Mouse (Mus musculus): ENCODE measurements around the gene 2410137M14Rik.
"Not testable (repeated sequence)": the region's sequence is repeated elsewhere in the genome, so short reads cannot be mapped to it uniquely, and the experiment has no call there.

2410137M14Rik gene

DNA sequence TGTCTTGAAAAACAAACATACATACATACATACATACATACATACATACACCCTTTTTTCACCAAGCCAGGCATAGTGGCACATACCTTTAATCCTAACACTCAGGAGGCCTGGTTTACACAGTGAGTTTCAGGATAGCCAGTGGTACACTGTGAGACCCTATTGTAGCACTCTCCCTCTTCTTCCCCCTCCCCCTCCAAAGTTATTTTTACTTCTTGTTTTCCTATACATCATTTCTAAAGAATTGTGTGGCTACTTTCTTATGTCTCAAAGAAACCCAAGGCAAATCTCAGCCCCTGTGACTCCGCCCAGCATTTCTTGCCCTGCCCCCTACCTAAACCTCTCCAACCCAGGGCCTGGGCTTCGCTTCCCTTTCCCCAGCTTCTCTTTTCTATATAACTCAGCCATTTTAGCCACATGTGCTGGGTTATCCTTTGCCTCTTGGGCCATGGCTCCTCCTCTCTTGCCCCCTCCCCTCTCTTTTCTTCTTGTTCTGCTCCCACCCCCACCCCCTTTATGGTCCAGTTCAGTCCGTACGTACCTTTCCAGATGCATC lies 12.8 kb upstream of the 2410137M14Rik start:
- no peak for DNase-seq (ENCODE audit: low spot score)

DNA sequence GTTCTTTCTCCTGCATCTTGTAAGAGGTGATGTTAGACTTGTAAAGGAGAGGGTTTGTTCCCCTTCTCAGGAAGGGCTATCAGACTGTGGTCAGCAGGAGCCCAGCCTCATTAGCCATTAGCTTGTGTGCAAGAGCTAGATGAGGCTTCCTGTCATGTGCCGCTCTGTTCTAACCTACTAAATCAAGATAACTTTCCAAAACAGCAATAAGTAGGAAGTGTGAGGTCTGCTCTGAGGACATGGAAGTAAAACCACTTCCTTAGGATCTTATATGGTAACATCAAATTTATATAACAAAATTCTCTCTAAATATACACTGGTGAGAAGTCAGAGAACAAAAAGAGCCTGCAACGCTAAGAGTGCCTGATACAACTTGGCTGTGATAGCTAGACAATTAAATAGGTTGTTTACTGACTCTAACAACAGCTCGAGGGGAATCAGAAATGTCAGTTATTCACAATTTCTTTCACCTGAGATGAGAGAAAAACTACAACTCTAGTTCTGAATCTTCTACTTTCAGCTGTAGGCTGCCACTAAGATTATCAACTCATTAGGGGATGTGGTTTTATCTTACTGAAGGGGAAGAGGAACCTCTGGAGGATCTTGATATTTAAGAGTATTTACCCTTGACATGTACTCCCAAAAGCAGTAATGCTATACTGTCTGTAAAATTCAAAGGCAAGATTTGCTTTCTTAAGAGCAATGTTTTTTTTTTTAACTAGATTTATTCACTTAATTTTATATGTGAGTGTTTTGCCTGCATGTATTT lies 11.5 kb upstream of the 2410137M14Rik start:
- DNase-seq (ENCODE audit: low spot score): no peak

DNA sequence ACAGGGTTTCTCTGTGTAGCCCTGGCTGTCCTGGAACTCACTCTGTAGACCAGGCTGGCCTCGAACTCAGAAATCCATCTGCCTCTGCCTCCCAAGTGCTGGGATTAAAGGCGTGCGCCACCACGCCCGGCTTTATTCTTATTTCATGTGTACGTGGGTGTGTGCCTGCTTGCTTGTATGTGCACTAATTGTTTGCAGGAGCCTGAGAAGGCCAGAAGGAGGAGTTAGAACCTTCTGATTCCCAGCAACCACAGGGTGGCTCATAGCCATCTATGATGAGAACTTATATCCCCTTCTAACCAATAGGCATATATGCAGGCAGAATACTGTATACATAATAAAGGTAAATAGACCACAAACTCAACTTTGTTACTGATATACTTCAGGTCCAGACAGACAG lies 9.6 kb upstream of the 2410137M14Rik start:
- DNase-seq (ENCODE audit: low spot score): not testable (repeated sequence)

DNA sequence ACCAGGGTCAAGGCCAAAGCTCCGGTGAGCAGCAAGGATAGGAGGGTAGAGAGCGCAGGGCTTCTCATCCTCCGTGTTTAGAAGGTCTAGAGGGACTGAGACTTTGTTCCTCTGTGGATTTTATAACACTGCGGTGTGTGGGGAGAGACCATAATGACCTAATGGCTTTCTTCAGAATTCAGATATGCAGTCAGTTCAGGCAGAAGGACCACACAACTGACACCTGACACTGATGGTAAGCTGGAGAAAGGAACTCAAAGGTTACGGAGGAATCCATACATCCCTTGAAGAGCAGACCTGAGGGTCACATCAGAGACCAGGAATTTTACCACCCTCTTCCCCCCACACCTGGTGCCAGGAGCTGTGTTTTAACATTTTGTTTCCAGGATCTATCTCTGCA lies 8.4 kb upstream of the 2410137M14Rik start, which contains the start of gene H2-M5:
Gene H2-M5 (minus strand): TSS at position 101 of the 400 bp plus-strand sequence.
- no peak for DNase-seq (ENCODE audit: low spot score)

DNA sequence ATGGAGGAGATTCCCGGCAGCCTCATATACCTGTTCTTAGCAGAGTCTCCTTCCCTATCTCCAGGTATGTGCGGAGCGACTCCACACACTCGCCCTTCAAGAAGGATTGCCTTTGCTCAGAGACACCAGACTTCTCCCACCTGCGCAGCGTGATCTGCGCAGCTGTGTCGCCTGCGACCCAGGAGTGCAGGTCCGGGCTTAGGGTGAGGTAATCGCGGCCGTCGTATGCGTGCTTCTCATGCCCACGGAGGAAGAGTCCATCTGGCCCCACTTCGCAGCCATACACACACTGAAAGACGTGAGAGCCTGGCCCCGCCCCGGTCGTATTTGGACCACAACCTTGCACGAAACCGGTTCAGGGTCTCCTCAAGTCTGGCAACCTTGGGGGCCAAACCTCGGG lies 7.4 kb upstream of the 2410137M14Rik start:
- DNase-seq (ENCODE audit: low spot score): no peak

DNA sequence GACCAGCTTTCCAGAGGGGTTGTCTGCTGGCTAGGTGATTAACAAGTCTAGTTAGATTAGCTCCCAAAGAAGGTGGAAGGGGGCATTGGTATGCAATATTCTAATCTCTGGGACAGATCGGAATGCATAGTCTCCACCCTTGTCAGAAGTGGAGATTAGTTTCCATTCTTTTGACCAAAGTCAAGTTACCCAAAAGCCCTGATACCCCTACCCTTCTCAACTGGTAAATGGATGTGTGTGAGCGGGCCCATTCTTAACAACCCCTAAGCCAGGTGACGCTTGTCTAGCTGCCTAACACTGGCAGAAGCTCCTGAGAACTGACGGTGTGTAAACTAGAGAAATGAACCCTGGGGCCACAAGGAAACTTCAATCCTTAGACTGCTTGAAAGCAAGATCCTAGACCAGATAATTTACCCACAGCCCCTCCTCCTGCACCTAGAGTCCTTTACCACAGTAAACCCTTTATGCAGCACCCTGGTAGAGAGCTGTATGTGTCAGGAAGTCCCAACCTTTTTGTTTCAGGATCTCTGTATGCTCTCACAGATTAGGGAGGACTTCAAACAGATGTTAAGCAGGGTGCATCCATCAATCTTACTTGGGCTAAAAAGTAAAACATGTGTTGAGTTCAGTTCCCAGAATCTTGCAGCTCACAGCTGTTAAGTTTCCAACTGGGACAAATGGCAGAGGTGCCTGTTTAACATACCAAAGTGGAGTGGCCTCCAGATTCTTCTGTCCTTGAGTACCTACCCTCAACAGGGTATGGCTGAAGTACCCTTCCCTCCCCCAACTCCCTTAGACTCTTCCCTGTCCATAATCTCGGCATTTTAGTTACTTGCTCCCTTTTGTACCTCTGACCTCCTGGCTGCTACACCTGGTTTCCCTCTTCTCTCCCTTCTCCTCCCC lies 1.5 kb upstream of the 2410137M14Rik start:
- no peak for DNase-seq (ENCODE audit: low spot score)

DNA sequence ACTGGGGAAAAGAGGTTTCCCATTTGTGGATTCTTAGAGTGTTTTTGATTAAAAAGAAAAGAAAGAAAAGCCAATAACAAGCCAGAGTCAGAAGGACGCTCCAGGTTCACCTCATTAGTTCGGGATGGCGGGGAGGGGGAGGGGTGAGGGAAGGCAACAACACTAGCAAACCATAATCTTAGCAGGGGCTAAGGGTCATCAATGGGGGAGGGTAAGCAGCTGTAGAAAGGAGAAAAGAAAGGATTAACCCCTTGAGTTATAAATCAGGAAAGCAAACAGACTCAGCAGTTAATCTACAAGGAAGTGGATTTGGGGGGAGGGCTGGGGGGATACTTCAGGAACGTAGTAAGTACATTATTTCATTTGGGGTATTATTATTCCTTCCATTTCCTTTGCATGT lies 808 bp upstream of the 2410137M14Rik start:
- no peak for DNase-seq (ENCODE audit: low spot score)

DNA sequence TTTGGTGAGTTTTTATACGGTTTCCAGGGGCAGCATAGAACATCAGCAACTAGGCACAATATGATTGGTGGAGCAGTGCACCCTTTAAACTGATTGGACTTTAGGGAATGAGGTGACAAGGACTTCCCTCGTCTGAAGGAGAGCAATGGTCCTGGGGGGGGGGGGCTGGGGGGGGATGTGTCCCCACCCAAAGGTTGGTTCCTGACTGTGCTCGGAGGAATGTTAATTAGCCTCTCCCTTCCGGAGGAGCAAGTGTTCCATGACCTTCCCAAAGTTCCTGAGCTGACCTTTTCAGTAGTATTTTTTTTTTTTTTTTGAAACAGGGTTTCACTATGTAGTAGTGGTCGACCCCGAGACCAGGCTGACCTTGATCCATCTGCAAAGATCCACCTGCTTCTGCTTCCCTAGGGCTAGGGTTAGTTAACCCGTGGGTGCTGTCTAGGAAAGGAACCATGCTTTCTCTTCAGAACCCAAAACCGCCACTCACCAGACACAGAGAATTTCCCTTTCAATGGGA lies 7.7 kb downstream of the 2410137M14Rik start:
- no peak for DNase-seq (ENCODE audit: low spot score)

DNA sequence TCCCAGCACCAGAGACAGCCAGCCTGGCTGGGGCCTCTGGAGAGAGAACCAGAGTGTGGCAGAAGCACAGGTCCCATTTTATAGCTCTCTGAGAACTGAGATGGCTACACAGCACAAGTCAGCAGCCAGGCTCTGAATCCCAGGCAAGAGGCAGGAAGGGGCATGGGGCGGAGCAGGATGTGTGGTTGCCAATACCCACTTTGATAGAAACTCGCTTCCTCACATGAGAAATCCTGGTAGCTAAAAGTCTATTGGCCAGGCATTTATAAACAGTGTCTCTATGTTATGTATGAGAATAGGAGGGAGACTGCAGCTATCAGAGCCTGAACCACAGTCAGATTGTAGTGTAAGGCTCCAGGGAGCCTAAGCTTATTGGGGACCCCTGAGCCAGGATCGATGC lies 8.2 kb downstream of the 2410137M14Rik start:
- DNase-seq (ENCODE audit: low spot score): no peak

DNA sequence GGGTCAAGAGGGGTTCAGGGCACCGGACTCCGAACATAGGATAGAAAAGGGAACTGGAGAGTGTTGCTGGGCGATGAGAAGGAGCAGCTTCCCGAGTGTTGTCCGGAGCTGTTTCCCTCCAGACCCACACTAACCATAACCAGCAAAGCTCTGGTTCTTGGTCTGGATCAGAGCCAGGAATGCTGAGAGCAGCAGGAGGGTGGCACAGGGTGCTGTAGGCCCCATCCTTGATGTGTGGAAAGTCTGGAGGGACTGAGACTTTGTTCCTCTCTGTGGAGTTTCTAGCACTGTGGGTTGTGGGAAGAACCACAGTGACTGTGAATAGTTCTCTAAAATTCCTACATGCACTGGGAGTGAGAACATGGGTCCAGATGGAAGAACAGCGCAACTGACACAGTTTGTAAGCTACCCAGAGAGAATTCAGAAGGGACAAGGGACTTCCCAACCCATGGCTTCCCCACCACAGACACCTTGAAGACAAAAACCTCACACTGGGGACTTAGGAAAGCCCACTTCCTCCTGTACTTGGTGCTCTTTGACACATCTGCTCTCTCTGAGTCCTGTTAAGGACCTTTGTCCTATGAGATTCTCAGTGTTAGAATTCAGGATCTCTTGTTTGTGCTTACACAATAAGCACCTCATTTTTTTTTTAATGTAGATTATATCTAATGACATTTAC lies 9.7 kb downstream of the 2410137M14Rik start:
- no peak for DNase-seq (ENCODE audit: low spot score)

DNA sequence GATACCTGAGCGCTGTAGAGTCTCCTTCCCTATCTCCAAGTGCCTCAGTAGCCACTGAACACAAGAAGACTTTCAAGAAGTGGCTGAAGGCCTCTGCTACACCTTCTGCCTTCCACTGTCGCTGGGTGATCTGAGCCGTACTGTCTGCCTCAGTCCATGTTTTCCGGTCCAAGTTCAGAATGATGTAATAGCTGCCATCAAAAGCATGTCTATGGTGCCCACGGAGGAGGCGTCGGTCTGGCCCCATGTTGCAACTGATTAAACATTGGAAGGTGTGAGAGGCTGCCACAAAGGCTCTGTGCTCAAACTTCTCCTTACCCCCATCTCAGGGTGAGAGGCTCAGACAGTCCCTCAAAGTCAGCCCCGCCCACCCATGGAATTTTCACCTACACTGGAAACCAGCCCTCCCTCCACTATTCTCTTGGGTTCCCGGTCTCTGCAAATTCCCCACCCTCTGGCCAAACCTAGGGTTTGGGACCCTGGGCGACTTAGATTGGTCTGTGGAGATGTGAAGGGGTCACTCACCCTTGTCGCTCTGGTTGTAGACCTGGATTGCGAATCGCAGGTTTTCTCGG lies 10.6 kb downstream of the 2410137M14Rik start:
- no peak for DNase-seq (ENCODE audit: low spot score)

DNA sequence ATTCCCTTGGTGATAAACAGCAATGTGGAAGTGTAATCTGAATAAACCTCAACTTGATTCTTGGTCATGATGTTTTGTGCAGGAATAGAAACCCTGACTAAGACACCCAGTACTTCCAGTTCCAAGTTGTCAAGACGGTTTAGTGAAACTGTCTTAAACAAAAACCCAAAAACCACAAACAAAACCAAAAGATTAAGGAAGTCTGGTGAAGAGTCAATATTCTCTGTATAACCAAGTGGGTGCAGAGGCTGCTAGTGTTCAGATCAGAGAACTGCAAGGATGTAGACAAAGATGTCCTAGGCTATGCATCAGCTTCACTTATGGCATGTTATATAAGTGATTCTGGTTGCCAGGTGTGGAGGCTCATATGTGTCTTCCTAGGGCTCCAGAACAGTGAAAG lies 14.2 kb downstream of the 2410137M14Rik start:
- DNase-seq (ENCODE audit: low spot score): no peak

DNA sequence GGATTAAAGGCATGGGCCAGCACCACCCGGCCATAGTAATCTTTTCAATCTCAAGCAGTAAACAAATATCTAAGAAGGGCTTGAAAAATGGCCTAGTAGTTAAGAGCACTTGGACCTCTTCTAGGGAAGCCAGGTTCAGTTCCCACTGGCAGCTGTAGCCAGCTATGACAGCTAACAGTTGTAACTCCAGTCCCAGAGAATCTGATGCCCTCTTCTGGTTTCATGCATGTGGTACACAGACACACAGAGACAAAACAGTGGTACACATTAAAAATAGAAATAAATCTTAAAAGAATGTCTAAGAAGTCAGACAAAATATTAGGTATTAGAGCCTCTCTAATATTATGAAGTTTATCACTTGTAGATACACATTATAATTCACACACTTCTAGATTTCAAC lies 19.9 kb downstream of the 2410137M14Rik start:
- DNase-seq (ENCODE audit: low spot score): no peak

DNA sequence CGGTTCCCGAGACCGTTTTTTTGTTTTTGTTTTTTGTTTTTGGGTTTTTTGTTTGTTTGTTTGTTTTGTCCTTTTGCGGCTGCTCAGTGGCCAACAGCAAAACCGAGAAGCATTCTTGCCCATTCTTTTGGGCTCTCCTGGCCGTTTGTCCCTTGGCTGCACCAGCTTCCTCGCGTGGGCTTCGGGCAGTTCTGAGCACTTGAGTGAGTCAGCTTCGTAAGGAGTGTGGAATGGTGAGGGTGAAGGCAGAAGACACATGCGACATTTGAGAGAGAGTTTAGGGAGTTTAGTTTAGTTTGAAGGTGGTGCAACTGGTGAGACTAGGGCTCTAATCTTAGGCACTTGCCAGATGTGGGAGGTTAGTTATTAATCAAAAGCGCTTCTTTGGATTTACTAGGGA lies 22.2 kb downstream of the 2410137M14Rik start:
- no peak for DNase-seq (ENCODE audit: low spot score)

DNA sequence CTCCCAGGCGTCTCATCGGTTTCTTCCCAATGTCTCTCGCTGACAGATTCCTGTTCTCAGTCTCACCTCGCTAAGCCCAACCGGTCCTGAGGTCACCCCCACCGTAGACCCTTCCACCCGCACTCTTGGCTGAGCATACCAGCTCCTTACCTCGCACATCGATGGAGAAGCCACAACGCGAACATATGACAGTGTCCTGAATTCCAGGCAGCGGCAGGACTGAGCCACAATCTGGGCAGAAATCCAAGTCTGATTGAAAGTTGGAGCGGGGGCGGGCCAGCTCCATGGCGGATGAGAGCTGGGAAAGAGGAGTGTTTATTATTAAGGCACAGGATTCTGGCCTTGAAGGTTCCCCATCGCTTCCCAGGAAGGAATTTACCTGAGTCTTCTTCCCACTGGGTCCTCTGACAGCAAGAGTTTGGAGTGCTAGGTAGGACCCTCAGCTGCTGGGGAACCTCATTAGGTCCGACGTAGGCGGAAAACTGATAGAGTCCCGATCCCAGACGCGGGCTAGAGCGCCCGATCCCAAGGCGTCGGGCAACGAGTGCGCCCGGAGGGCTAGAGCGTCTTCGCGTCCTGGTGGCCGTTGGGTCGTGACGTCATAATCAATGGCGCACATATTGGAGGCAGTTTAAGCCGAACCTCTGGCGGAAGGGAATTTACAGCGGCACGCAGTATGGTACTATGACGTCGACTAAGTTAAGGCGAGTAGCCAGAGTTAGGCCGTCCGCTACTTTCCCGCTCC lies 22.9 kb downstream of the 2410137M14Rik start, which contains the start of the genes Znrd1 and Znrd1as:
Gene Znrd1 (minus strand): TSS at position 561 of the 745 bp plus-strand sequence.
Gene Znrd1as (plus strand): TSS at position 594 of the 745 bp plus-strand sequence.
- DNase-seq (ENCODE audit: low spot score): peak; percentile 93

DNA sequence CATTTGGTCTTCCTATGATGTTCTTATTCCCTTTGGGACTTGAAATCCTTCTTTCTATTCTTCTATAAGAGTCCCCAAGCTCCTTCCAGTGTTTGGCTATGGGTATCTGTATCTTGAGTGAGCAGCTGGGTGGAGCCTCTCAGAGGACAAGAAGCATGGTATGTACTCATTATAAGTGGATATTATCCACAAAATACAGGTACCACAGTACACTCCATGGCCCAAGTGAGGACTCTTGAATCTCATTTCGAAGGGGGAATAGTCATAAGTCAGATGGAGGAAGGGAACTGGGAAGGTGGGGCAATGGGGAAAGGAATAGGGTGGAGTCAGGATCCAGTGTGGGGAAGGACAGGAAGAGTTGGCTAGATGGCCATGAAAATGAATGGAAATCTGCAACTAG lies 28.0 kb downstream of the 2410137M14Rik start:
- DNase-seq (ENCODE audit: low spot score): no peak

DNA sequence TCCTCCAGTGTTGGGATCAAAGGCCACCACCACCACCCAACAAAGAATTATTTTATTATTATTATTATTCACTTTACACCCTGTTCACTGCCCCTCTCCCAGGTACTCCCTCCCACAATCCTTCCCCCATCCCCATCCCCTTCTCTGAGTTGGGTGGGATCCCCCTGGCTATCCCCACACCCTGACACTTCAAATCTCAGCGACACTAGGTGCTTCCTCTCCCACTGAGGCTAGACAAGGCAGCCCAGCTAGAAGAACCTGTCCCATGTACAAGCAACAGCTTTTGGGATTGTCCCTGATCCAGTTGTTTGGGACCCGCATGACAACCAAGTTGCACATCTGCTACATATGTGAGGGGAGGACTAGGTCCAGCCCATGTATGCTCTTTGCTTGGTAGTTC lies 28.4 kb downstream of the 2410137M14Rik start:
- no peak for DNase-seq (ENCODE audit: low spot score)

DNA sequence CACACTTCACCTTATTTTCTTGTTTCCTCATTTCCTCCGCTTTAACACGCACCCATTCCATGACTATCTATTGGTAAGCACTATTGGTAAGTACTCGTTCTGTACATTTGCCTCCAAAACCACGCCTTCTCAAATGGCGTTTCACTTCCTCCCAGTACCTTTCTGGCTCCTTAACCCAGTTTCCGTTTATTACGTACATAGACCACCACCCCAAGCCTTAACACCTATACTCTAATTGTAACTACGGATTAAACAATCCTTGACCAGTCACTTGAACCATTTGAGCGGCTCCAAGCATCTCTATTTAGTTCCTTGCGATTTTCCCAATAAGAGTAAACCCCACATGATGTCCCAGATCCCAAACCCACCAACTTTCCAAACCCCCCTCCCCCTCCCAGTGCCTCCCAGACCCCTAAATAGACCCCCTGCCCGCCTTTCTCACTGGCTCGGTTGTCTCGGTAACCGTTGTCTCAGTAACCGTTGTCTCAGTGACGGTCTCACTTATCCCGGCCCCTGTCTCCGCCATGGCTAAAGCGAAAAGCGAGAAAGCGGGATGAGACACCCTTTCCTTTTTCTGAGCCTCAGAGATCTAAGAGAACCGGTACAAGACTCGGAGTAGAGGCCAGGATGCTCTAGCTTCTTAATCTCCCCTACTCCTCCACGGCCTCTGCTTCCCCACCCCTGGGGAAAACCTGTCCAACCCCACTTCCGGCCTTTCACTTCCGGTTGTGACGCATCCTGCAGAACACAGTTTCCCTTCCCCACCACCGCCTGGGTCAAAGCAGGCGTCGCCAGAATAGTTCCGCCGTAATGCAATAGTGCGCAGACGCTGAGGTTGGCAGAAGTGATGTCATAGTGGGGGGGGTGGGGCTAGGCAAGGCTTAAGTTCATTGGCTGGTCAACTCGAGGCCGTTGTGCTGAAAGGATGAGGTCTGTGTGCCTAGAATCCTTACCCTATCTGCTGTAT lies 29.8 kb downstream of the 2410137M14Rik start, which contains the start of gene Ppp1r11:
Gene Ppp1r11 (minus strand): TSS at position 761 of the 967 bp plus-strand sequence.
- peak; percentile 91 for DNase-seq (ENCODE audit: low spot score)

DNA sequence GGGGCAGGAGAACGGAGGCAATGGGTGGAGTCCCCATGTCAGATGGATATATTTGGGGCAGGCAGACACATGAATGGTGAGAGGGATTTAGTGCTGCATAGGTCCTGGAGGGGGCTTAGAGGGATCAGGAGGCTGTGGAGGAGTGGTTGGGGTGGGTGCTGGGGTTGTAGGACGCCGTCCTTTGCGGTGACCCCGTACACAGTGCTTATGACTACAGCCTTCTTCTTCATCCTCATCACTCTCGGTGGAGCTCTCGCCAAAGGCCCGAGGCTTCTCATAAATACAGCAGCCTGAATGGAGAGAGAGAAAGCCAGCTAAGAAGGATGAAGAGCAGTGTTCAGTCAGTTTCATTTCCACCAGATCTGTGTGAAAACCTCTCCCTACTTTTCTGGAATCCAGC lies 31.8 kb downstream of the 2410137M14Rik start:
- DNase-seq (ENCODE audit: low spot score): no peak
